Mouse (Mus musculus) ovary, postnatal 14 days (tissue): Measurements from ENCODE around the gene Plce1.

Experiments used
- DNase-seq: peaks from one replicate; pipeline ENCODE4 v3.0.0; 2022; ENCODE audit warnings: low spot score

Plce1 gene

DNA sequence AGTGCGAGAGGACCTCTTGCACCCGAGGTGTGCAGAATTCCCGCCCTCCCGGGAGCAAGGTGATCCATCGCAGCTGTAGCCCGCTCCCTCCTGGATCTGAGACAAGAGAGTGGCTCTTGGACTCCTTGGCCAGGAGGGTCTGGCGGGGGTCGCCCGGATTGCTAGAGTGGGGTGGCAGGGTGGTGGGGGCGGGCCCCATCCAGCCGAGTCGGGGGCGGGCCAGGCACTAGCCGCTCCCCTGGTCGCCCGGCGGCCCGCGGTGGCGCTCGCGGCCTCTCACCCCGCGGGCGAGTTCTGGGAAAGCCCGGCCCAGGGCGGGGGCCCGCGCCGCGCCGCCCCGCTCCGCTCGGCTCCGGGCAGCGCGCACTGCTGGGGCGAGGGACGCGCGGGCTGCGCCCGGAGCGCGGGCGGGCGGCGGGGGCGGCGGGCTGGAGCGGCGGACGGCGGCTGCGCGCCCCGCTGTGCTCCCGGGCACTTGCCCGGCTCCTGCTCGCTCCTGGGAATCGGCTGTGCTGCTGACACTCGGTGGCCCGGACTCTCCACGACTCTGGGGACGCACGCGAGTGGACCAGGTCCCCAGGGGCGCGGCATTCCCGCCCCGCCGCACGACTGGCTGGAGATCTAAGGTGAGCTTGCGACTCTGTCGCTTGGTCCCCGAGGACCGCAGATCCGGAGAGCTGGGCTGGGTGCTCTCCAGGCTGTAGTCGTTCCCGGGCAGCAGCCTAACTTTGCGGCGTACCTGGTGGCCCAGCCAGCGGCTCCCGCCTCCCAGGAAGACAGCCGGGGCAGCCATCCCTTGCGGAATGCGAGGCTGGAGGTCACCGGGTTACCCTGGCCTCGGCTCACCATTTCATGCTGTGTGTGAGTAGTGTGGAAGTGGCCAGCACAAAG is at the start of gene Plce1:
TSS of gene Plce1 (plus strand) at position 379 of the 891 bp plus-strand sequence.
- peak; percentile 37 for DNase-seq

DNA sequence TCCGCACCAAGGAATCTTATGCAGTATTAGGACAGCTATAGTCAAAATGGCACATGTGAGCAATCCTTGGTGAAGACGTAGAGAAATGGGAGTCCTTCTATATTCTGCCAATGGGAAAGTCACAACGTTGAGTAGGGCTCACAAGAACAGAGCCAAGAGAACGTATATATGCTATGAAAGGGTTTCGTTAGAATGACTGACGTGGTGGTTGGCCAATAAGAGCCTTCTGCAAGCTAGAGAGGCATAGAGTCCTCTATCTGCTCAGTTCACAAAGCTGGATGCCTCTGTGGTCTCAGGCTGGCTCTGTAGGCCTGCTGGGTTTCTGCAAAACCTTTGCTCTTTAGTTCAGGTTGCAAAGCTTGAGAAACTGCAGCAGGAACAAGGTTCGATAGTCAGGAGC is 49.6 kb upstream of the Plce1 start:
- no peak for DNase-seq

DNA sequence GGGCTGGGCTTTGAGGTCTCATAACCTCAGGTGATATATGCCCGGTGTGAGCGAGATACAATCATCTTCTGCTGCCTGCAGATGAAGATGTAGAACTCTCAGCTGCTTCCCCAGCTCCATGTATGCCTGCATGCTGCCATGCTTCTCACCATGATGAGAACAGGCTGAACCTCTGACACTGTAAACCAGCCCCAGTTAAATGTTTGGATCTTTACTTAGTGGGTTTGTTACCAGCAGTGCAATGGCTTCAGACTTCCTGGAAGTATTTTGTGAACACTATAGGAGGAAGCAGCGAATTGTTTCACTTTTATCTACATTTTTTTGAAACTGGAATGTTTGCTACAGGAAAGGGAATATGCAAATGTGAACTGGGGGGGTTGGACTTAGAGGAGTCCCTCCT is 48.9 kb upstream of the Plce1 start:
- DNase-seq = no peak

DNA sequence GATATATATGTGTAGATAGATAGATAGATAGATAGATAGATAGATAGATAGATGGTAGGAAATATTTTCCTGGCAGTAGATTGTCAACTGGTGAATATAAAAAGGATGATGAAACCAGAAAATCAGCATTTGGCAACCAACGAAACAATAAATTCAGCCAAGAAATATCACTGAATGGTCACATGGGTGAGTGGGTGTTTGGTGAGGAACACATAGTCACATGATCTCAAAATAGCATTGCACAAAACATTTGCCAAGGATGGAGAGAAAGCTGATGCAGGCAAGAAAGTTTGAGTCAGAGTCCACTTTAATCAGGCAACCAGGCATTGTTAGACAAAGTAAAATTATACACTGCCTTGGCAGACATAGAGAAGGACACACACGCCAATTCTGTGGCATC is 47.5 kb upstream of the Plce1 start:
- DNase-seq = no peak

DNA sequence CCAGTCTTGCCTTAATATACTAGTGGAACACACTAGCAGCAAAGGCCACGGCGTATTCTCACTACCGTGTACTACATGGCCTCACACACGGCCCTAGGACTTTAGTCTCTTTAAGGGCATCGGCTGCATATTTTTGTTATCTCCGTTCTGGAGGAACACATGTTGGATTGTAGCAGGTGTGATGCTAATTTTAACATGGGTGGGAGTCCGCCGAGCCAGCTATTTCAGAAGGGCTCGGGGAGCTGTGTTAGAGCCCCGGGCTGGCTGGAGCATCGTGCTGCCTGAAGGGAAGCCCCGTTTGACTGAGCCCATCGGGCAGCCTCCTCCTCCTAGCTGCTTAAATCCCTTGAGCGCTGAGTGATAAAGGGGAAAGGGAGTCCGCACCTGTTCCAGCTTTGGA is 45.7 kb upstream of the Plce1 start:
- no peak for DNase-seq

DNA sequence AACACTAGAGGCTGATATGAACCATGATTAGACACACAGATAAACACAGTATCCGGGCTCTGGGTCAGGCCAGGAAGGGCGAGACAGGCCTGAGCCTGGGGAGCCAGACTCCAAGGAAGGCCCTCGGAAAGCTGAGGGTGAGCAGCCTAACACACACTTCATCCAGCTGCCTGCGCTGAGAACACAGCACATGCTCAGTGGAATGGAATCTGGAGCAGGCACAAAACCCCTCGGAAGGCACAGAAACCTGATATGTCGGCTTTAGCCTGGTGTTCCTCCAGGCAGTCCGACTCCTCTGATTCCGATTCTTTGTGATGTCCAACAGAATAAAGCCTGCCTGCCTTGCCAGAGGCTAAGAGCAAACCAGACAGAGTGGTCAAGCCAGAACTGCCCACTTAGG is 39.0 kb upstream of the Plce1 start:
- DNase-seq = no peak

DNA sequence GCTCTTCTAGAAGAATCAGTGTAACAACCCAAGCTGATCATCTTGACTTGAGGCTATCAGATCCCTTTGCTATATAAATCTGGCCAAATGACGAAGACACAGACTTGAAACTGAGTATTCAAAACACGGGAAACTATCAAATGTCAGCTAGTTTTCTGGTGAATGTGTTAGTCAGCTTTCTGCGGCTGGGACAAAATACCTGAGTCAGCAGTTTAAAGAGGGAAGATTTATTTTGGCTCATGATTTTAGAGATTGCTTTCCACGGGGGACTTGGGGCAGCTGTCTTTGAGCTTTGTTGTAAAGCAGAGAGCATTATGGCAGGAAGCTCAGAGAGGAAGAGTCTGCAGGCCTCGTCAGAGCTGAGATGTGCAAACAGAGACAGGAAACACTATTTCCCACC is 35.2 kb upstream of the Plce1 start:
- no peak for DNase-seq

DNA sequence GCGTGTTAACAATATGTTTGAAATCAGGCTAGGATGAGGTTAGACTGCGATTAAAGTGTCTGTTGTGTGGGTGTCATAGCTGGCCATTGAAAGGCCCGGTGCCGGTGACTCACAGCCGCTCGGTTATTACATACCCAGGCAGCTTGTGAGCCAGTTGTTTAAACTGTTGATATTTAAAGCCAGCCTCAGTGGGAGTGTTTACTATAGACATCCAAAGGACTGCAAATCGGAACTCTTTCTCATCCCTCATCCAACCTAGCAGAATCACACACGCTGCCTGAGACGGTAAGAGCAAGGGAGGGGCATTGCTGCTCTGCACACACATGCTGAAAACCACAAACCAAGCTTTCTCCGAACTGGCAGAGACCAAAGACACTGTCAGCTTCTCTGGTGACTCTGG is 25.7 kb upstream of the Plce1 start:
- DNase-seq = no peak

DNA sequence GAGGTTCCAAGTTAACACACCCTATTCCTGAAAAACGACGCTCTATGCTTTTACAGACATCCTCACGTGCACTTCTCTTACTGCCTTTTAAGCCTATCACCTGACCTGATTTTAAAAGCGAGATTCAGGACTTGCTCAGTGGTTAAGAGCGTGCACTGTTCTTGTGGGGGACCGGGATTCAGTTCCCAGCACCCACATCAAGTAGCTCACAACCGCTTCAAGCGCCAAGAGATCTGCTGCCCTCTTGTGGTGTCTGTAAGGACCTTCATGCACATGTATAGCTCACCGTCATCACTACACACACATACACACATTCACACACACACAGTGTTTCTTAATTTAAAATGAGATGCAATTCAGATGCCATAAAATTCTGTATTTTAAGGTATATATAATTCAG is 21.9 kb upstream of the Plce1 start:
- DNase-seq = no peak

DNA sequence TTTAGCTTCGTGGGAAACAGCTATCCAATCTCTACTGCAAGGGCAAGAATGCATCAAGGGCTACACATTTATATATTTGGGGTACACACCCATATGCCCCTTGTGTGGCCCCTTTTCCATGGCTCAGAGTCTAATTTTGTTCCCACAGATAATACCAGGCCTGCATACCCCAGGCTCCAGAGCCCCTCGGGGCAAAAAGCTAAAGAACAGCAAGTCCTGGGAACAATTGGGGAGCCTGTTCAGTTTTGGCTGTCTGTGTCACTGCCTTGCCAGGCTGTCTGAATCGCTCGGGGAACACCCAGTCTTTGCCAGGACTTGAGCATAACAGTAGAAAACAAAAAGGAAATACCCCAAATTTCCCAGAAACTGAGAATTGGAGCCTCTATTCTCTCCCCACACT is 20.2 kb upstream of the Plce1 start:
- no peak for DNase-seq

DNA sequence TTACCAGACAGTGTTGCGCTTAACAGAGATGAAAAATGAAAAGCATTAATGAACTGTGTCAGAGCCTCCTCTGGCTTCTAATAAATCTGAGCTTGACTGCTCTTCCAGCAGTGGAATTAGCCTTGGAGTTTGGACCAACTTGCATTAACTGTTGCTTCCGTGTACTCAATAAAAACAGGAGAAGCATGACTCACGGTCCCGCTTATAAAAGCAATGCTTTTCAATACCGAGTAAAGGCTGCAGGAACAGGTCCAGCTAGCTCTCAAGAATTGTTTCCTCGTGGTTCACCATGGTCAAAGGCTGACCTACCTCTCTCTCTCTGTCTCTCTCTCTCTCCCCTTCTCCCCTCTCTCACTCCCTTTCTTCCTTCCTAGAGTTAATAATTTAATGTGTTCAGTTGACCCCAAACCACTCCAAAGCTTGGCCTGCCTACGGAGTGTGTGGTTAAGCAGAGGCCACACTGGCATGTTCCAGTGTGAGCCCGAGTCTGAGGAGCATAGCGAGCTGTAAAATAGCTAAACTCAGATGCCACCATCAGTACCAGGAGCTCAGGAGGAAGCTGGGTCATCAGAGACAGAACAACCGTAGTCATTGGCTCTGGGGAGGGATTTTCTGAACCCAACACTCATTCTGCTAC is 10.5 kb upstream of the Plce1 start:
- no peak for DNase-seq

DNA sequence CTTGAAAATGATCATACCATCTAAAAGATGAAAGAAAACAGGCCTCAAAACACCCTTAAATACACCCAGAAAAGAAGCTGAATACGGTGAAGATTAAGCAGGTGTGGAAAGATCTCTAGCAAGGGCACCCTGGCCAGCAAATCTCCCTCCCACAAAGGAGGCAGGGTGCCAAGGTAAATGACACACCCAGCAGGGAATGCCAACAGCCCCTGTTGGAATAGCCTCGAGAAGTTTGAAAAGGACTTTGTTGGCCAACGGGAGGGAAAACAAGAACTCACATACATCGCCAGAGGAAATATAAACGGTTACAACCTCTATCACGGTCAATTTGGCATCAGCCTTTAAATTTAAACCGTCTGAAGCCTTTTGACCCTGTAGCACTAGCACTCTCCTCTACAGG is 5.5 kb upstream of the Plce1 start:
- no peak for DNase-seq

DNA sequence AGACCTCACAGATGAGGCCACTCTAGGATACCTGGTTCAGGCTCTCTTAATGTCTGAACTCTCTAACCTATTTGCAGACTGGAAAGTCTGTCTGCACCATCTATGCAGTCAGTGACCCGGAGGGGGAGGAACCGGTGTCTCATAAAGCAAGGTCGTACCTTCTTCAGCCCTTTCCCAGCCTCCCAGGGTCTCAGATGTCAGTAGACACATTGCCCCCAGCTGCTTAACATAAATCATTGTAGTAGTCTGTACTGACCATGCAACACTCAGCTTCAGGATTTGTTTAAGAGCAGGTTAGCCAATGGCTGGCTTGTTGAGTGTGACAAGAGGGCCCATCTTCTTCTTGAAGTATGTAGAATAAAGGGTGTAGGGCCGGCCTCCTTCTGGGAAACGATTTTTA is 2.6 kb upstream of the Plce1 start:
- no peak for DNase-seq

DNA sequence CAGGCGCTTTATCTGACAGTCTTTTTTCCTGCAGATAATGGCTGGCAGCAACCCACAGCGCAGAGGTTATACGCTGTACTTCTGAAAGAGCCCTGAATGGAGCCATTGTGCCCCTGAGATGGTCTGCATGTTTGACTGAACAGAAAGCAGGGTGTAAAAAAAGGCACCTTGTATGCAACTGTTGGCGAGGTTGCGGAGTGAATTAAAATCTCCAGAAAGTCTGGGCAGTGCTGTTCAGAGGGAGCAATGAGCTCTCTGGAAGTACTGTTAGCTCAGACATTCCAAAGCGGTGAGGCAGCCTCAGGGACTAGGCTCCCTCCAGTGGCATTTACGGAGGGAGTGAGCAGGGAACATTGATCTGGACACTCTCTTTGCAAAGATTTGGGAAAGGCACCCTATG is 2.0 kb upstream of the Plce1 start:
- DNase-seq = peak; percentile 22

DNA sequence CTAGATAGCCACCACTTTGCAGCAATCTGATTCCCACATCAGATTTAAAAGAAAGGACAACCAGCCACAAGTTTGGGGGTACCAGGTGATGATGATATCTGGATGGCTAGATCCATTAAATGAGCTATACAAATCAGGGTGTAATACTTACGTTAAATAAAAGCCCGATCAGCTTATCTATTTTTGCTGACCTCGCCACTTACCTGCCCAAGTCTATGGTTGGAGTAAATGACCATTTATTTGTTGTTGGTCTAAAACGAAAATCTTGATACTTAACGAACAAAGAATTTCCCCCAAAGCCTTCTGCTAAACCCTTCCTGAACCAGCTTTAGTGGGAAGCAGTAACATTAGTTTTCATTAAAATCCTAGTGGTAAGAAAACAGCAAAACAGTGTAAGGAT is 1.4 kb upstream of the Plce1 start:
- DNase-seq = no peak

DNA sequence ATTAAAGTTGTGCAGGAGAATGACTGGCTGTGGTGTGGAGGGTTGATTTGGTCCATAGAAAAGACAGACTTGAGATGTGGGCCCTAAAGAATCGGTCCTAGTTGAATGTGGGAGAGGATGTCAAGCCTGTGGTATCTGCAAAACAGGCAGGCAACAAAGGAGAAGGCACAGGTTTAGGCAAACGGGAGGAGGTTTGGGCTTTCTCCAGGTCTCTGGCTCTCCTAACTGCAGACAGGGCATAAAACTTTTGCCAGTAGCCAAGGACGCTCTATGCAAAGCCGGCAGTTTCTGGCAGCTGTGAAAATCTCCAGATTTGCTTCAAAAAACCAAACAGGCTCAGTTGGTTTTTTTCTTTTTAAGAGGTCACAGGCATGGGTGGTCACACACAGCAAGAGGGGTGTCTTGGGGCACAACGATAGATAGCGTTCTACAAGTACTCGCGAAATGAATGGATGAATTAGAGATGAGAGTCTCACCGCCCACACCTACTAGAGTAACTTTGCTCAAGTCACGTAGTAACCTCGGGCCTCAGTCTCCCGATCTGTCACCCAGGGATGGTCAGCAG is 671 bp upstream of the Plce1 start:
- DNase-seq = no peak

DNA sequence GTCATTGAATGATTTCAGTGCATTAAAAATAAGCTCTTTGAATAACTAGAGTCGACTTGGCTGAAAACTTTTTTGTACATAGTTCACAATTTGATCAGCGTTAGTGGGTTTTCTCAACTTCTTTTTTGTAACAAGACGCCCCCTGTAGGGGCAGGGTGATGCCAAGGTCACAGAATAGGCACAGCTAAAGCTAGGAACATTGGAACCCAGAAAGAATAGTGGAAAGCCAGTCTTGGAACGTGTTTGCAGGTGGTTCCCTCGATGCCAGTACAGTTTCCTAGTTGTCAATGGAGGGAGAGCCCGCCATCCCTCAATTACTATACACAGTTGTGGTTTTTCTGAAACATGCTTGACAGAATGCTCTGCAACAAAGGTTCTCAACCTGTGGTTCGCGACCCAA is 997 bp downstream of the Plce1 start:
- DNase-seq = no peak

DNA sequence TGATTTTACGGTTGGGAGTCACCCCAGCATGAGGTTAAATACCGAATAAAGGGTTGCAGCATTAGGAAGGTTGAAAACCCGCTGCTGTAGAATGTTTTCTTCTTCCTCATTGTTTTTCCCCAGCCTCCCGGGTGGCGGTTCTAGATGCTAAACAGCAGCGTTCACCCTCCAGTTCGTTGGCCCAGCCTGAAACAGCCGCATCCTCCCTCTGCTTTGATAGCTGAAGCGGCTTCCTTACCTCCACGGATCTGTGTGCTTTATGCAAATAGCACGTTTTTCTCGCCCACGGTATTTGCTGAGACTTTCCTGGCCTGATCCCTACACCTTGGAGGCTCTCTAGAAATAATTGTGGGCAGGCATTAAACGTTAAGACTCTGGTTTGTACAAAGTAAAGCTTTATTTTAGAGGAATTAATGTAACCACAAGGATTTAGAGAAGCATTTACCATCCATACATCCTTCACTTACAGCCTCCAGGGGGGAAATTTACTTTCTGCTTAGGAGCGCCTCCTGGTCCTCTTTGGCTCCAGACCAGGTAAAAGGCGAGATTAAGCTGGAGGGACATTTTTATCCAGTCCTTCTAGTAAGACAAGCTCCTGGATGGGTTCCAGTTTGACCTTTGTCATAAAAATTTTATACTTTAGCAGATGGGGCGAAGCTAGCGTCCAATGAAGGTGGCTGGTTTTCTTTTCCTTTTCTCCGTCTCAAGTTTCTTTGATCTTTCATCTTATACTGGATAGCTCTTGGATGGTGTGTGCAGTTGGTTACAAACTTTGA is 1.7 kb downstream of the Plce1 start:
- no peak for DNase-seq

DNA sequence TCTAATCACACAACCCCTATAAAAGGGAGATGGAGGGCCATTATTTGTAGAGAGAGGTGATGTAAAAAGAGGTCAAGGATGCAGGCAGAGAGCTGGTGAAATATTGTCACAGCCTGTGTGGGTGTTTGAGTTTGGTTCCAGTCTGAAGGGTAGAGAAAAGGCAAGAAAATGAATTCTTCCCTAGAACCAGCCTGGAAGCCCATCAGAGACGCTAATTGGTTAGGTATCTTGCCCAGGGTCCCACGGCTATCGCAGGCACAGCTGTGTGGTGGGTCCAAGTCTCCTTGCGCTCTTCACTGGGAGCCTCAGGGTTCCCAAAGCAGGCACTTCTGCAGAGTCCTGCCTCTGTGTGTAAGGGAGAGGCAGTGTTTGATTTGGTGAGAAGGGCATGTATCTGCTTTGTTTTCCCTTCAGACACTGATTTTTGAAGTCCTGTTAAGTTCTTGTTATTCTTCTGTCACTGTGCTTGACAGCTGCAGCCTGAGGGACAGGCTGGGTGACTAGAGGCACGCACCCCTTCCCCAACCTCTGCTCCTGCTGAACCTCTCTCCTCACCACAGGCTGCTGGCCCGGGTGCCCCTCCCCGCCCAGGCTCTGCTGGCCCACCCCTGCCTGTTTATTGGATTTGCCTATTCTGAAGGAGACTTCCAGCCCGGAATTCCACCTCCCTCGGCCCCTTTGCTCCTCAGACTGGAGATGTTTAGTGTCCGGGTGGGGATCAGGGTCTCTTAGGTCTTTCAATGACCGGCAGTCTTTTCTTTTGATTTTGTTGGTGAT is 5.1 kb downstream of the Plce1 start:
- DNase-seq = no peak

DNA sequence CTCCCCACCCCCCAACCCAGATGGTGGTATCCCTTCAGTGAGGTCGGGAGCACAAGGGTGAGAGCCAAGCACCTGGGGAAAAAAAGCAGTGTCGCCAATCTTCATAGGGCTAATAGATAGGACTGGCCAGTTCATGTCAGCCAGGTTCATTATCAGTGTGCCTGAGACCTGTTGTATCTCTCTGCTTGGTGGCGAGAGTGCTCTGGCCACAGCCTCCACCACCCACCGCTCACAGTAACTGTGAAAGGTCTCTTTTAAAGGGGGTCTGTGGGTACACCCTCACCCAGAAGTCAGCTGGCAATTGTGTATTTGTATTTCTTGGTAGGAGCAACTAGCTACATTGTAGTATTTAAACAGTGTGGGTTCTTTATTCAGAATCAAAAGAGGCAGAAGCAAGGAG is 6.6 kb downstream of the Plce1 start:
- no peak for DNase-seq

DNA sequence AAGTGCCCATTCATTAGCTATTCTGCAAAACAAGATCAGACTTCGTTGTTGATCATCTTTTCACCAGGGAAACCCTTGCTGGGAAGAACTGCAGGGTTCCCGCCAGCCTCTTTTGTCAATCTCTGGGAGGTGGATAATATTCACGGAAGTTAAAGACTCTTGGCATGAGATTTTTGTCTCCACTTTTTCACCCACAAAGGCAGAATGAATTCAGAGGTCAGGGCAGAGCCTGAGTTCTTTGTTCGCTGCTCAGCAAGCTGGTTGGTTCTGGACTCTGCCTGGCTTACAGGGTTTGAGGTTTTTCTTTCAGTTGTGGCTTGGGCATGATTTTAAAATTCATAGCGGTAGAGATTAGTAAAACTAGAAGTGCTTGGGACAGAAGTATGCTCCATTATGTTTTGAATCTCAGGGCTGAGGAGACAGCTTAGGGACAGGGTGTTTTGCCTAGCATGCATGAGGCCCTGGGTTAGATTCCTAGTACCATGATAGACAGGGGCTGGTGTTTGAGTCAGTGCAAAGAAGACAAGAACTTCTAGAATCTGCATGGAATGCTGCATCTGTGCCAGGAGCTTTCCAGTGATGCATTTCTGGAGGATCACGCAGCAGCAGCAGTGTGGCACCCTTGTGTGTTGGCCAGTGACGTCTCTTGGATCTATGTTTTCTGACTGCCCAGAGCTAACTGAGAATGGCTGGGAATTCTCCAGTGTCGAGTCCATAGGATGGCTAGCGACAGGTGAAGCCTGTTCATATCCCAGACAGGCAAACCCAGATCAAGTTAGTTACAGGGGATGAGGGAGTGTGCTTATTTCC is 7.4 kb downstream of the Plce1 start:
- no peak for DNase-seq
